Mouse (Mus musculus): Measurements from ENCODE around the gene Axin2.

DNA sequence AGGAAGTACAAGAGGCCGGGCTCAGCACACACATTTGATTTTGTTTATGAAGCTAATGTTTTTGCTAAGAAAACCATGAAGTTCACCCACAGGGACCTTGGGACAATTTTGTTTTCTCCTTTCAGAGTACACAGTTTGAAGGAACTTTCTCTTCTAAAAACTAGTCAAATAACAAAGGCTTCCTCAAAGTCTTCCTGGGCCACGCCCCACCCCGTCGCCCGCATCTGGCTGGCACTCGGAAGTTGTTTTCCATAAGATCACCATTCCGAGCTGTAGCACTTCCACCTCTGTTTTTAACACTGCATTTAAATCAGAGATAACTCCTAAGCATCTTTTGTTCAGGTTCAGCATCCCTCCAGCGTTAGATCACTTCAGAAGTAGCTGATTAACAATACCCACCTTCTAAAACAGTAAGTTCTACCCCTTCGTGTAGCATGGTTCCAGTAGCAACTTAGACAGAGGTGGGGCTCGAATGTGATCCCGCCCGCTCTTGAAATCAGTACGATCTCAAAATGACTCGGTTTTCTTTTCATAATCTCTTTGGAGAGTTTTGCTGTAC, 9.7 kb upstream of the Axin2 start:
- TF ChIP-seq CTCF (IDR thresholded peaks at IDR 0.05) (no peak), EP300 (IDR thresholded peaks at IDR 0.05) (no peak)
